Mouse (Mus musculus) kidney, postnatal 25 days (tissue): Measurements from ENCODE around the gene Srl.
"Not testable (repeated sequence)": the region's sequence is repeated elsewhere in the genome, so short reads cannot be mapped to it uniquely, and the experiment has no call there.

Experiments used
- DNase-seq, 2 experiments: peaks; one replicate each; pipeline ENCODE4 v3.0.0; 2021; ENCODE audit warnings: mixed read lengths in 2 of 2

The Srl gene

DNA sequence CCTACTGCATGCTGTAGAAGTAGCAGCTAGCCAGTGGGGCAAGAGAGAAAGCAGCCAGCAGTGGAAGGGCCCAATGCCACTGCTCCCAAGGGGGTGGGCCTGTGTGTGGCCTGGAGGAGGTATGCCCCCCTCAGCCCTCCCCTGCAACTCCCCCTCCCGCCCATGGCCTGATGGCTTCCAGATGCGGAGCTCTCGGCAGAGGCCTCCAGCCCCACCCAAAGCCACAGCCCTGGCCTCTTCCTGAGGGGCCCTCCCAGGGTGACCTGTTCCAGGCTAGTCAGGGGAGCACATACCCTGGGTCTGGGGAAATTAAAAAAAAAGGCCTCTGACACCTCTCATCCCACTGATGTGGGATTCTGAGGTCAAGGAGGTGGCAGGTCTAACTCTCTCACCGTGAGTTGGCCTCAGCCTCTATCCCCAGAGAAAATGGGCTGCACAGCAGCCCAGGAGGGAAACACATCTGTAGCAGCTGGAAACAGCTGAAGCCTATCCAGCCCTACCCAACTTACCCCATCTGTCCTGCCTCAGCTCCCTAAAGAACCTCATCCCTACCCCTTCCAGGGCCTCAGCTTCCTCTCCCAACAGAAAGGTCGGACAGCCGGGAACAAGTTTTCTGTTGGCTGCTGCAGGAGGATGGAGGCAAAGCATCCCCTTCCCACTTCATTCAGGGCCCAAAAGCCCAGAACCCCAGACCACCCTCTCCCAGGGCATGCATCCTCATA is 11.4 kb upstream of the Srl start:
- DNase-seq = peak in 1 of 2 experiments; percentile 36

- peak in 1 of 2 experiments; percentile 38 for DNase-seq
Observed at GRCm38 (mm10) chr16:4551885-4552284, 10.3 kb upstream of the Srl start.

DNA sequence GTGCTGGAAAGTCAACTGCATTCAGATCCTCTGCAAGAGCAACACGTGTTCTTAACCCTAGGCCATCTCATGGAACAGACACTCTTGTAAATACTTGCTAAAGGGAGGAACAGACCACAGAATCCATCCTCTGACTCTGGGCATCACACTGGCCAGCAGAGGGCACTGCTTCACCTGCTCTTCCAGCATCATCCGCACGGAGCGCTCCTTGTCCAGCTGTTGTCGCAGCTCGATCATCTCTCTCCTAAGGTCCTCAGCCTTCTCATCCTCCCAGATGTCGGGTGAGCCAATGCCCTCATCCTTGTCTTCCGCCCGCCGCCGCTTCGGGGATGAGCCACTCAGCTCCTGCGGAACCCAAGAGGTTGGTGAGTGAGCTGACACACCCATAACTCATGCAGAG is 9.4 kb upstream of the Srl start:
- peak; percentile 82 to 84 for DNase-seq

DNA sequence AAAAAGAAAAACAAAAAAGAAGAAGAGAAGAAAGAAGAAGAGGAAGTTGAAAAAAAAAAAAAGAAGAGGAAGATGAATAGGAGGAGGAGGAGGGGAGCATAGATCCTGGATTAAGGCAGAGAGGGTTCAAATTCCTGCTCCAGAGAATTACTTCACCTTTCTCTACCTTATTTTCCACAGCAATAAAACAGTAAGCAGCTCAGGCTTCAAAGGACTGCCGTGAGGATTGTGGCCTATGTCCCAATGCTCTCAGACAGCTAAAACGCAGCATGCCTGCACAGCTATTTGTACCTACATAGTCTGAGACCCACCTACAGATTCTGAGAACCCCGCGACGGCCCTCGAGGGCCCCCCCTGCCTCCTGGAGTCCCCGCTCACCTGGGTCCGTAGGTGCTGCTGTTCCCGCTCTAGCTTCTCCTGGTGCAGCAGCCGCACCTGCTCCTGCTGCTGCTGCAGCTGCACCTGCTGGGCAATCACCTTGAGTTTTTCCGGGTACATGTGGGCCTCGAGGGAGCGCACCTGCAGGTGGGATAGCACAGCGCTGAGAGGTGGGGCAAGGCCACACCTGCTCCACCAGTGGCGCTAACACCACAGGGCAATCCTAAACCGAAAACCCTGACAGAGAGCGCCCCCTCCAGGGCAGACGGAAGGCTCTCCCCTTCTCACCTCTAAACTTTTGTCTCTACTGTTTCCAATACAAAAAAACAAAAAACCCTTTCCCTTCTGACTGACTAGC is 7.5 kb upstream of the Srl start:
- DNase-seq = peak in 1 of 2 experiments; percentile 37

- DNase-seq = no peak
Observed at GRCm38 (mm10) chr16:4547611-4548010, 6.0 kb upstream of the Srl start.

GRCm38 (mm10) chr16:4546838-4547237 is 5.2 kb upstream of the Srl start:
- DNase-seq = no peak

DNA sequence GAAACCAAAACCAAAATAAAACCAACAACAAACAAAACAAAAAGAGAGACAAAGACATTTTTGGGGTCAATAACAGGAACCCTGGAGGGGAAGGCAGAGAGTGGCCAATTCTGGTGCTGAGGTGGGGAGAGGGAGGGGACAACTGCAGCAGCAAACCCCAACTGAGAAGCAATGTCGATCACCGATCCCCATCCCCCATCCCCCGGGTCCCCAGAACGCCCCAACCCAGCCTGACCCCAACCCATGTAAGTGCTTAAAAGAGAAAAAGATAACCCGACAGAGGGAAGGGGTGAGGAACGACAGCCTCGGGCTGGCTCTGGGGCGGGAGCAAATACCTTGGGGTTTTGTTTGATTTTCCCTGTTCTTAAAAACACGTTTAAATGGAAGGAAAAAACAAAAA is 3.2 kb upstream of the Srl start:
- DNase-seq = no peak

- no peak for DNase-seq
Observed at GRCm38 (mm10) chr16:4543266-4543665, 1.6 kb upstream of the Srl start.

DNA sequence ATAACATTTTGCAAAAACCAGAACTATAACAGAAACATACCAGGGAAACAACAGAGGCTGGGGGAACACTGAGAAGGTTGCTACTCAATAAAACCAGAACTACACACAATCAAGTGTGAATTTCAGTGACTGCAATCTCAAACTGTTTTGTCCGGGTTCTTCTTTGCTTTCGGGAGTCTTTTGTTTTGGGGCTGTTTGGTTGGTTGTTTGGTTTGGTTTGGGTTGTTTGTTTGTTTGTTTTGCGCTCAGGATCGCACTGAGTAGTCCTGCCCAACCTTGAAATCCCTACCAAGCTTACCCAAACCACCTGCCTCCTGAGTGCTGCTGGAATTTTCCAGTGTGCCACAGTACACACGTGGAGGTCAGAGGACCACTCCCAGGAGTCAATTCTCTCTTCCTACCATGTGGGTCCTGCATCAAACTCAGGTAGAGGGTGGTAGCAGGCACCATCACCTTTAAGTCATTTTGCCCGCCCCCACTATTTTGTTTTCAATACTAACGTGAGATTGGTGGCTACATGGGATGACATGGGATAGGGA is 689 bp upstream of the Srl start:
- no peak for DNase-seq

DNA sequence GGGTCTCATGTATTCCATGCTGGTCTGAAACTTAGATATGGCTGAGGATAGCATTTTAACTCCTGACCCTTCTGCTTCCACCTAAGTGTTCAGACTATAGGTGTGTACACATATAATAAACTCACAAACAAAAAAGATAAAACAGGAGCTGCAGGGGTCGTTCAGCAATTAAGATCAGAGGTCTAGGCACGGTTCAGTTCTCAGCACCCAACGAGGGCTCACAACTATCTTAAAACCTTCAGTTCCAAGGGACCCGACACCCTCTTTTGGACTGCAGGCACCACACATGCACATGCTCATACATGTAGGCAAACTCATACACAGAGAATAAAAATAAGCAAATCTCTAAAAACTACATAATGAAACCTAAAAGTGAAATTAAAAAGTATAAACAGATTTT is 583 bp downstream of the Srl start:
- no peak for DNase-seq

- no peak for DNase-seq
Observed at GRCm38 (mm10) chr16:4540064-4540775, 1.4 kb downstream of the Srl start.

- no peak for DNase-seq
Observed at GRCm38 (mm10) chr16:4539521-4539920, 2.1 kb downstream of the Srl start.

DNA sequence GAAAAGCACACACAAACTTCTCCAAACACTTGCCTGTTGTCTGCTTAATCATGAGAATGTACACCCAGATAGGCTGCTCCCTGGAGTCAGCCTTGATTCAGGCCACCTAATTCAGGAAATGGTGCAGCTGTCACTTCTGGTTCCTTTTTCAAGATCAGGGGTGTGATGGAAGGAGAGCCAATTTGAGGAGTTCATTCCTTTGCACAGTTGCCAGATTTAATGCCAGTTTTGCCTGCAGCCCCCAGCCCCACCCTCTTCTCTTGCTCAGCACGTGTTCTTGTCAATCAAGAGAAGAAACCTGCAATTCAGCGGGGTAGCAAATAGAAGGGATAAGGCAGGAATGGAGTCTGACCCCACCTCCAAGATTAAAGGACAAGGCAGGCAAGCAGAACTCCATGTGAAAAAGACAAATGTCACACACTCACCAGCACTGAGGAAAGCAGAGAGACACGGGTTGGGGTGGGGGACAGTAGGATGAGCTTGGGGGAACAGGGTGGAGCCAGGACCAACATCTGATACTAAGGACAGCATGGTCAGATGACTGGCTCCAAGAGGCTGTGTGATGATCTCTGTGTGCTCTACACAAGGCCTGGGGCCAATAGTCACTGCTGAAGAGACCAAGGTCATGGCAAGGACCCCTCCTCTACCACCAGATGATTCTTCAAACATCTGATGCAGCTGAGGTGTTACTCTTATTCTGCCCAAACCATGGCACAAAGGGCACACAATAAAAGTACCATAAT is 3.8 kb downstream of the Srl start:
- DNase-seq = no peak

DNA sequence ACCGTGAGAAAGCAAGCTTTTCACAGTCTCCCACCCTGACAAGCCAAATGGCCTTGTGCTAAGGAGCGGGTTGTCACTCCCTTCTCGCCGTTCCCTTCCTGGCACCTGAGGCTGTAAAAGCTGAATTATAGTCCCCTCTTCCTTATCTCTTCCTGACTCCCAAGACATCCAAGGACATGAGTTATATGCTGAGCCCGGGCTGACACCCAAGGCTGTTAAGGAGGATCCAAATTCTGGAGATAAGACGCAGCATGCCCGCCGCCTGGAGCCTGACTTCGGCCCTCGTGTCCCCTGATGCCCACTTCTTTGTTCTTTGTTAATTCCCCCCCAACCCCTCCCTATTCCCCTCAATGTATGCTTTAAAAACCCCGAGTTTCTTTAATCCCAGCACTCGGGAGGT is 14.2 kb downstream of the Srl start:
- not testable (repeated sequence) for DNase-seq

GRCm38 (mm10) chr16:4523313-4524004 is 18.2 kb downstream of the Srl start:
- no peak for DNase-seq

- DNase-seq = no peak
Observed at GRCm38 (mm10) chr16:4522879-4523278, 18.7 kb downstream of the Srl start.

- DNase-seq = peak in 1 of 2 experiments; percentile 60
Observed at GRCm38 (mm10) chr16:4521735-4522530, 19.7 kb downstream of the Srl start.

DNA sequence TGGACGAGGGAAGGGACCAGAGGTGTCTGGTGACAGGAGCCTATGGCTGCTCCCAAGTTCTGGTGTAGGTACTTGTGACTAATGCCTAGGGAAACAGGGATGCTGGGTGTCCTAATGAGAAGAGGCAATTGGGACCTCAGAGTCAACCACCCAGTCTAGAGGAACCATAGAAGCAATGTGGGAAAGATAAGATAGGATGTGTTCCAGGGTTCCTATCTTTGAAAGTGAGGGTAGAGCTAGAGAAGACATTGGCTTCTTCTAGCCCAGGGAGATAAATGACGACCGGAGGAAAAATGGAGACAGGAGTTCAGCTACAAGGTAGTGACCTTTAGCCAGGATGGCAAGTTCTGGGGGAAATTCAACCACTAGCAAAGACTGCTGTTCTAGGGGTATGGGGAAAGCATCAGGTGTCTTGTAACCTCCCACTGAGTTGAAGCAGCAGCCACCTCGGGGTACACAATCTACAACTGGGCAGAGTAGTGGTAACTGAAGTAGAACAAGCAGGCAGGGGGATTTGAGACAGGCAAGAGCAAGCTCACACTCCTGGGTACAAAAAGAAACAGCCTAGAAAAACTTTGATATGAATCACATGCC is 20.4 kb downstream of the Srl start:
- no peak for DNase-seq

- DNase-seq = no peak
Observed at GRCm38 (mm10) chr16:4520673-4521072, 20.9 kb downstream of the Srl start.

GRCm38 (mm10) chr16:4519825-4520224 is 21.8 kb downstream of the Srl start:
- DNase-seq = no peak

DNA sequence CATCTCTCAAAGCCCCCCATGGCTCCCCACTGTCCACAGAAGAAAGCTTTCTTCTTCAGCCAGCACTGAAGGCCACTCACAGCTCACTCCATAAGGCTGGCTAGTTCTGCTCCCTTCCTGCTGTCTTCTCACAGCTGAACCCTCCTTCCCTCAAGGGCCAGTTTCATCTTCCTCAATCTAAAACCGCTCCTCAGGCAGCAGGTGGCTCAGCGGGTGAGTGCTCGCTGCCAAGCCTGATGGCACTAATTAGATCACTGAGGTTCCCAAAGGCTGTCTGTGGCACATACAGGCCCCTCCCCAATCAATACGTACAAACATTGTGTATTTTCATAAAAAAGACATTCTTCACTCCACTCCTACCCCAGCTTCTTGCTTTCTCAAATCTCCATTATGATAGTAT is 22.5 kb downstream of the Srl start:
- no peak for DNase-seq
